ENCODE assay signal across 8 mouse cellular contexts in the genomic region with DNA sequence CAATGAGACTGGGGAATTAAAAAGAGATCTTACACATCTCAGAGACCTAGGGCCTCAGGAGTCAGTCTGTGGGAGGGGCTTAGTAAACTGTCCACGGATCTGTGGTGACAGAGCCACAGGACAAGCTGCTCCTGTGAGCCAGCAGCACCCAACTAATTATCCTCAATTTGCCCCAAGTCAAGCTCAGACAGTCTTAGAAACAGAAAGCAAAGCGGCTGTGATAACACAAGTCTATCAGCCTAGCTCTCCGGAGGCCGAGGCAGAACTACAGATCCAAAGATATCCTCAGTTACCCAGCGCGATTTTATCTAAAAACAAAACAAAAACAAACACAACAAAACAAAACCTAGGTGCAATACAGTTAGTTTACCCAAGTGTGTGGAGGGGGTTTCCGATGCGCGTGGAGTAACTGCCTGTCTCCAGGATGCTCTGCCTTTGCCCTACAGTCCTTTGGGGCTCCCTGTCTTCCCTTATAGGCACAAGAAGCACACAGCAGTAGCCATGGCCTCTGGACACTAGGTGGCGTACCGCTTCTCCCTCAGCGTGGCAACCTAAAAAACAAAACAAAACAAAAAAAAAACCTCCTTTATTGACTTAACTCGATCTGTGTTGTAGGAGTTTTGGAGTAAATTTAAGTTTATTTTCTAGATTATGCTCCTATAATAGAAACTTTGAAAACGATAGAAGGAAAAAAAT. TPM values are rescaled to one million over a fixed set of nuclear protein-coding genes. Genes with fewer than 3 reads are reported as not detected.
A peak's percentile ranks its signal among the peaks of the same experiment; 100 is the strongest.
DNase-seq lines count a peak whose midpoint lies in the region; ATAC-seq lines count a peak whose summit lies in the region.

No protein-coding gene starts in this region.

- WGBS in midbrain, embryonic 10.5 days = 54% methylated on average over 14 of the region's 14 CpGs
- WGBS in midbrain, embryonic 16.5 days = 50% methylated on average over 14 of the region's 14 CpGs

- no peak for ATAC-seq in midbrain, embryonic 16.5 days

- no peak overlapping the region for H3K4me3 ChIP-seq in midbrain, embryonic 10.5 days
- no peak overlapping the region for H3K4me3 ChIP-seq in midbrain, embryonic 16.5 days (ENCODE audit: low read depth, low read length)

- no peaks in the 10 kb centered on the region for H3K4me1 ChIP-seq in midbrain, embryonic 10.5 days
- no peaks in the 10 kb centered on the region for H3K4me1 ChIP-seq in midbrain, embryonic 16.5 days (ENCODE audit: control insufficient read depth, insufficient read depth, low read length)

- no peak overlapping the region for H3K4me2 ChIP-seq in midbrain, embryonic 16.5 days (ENCODE audit: low read length)

- peak; percentile 9 to 63 for DNase-seq in adrenal gland, adult (ENCODE audit: inconsistent age in 2 of 2, low spot score in 1 of 2)
- no peak for DNase-seq in adrenal gland, postnatal 4 days (ENCODE audit: low spot score in 2 of 2)
- peak; percentile 26 for DNase-seq in midbrain, embryonic 10.5 days (ENCODE audit: low spot score)
- peak; percentile 28 for DNase-seq in c-Kit-positive CD71-negative TER-119-negative erythroid progenitor cells, embryonic 14.5 days (ENCODE audit: low read depth)
- peak; percentile 9 to 39 for DNase-seq in heart, postnatal 10 days
- DNase-seq in left cerebral cortex, postnatal 25 days (ENCODE audit: low spot score in 2 of 2) = peak; percentile 39 to 50
- peak; percentile 33 to 48 for DNase-seq in right cerebral cortex, postnatal 10 days (ENCODE audit: low spot score in 2 of 2)

- H3K9ac ChIP-seq in midbrain, embryonic 16.5 days (ENCODE audit: low read depth, low read length) = no peak overlapping the region

- H3K27me3 ChIP-seq in midbrain, embryonic 10.5 days (ENCODE audit: low read depth, poor library complexity, severe bottlenecking) = no peaks in the 10 kb centered on the region
- no peaks in the 10 kb centered on the region for H3K27me3 ChIP-seq in midbrain, embryonic 16.5 days (ENCODE audit: control insufficient read depth, insufficient read depth, low read depth, low read length)

- H3K36me3 ChIP-seq in midbrain, embryonic 10.5 days = no peaks in the 10 kb centered on the region
- H3K36me3 ChIP-seq in midbrain, embryonic 16.5 days (ENCODE audit: control insufficient read depth, insufficient read depth, low read length) = no peaks in the 10 kb centered on the region

- no peaks in the 10 kb centered on the region for H3K9me3 ChIP-seq in midbrain, embryonic 10.5 days (replicated peaks)
- H3K9me3 ChIP-seq in midbrain, embryonic 16.5 days (replicated peaks; ENCODE audit: control insufficient read depth, low read length, poor library complexity, severe bottlenecking) = no peaks in the 10 kb centered on the region

- intact Hi-C loops in heart, postnatal 10 days (cut with DNase I) = no loop called here
- intact Hi-C loops in left cerebral cortex, postnatal 25 days (cut with DNase I) = loop anchor here (5.0 kb wide), 2 partner anchors 68 to 348 kb away; no protein-coding TSS in a partner anchor

- no peak overlapping the region for H3K27ac ChIP-seq in midbrain, embryonic 10.5 days (replicated peaks)
- H3K27ac ChIP-seq in midbrain, embryonic 16.5 days (ENCODE audit: low read length) = no peak overlapping the region

RNA-seq across cellular contexts. Expression of gene Cand1, which starts 54.7 kb away (rescaled TPM):
- 100 to 1,000 TPM; 115 TPM for total RNA-seq in adrenal gland, postnatal 4 days (2021)
- 92.6 and 93.3 TPM in 2 replicates for polyA plus RNA-seq in midbrain, embryonic 10.5 days (2016; fragmentation: Nextera tagmentation; extraction: Ambion mirVana)
- polyA plus RNA-seq in midbrain, embryonic 16.5 days (2015; fragmentation: Nextera tagmentation; extraction: Ambion mirVana) = 42.6 and 47.4 TPM in 2 replicates
- total RNA-seq in heart, postnatal 10 days (2021) = 10 to 100 TPM; 62.5 to 65.6 TPM
- 100 to 1,000 TPM; 146 to 151 TPM for total RNA-seq in left cerebral cortex, postnatal 25 days (2021)

Comparison
In these comparisons a context has a peak if more than half of its experiments do, and no peak if none do; other contexts are left out.
1. DNase-seq: peak in adrenal gland, adult (2 of 2), midbrain, embryonic 10.5 days (single experiment), c-Kit-positive CD71-negative TER-119-negative erythroid progenitor cells, embryonic 14.5 days (single experiment), heart, postnatal 10 days (2 of 2), left cerebral cortex, postnatal 25 days (2 of 2) and right cerebral cortex, postnatal 10 days (2 of 2); none in adrenal gland, postnatal 4 days (0 of 2).